Mouse (Mus musculus) ES-E14 (cell line): ENCODE data around the gene Vmn1r181. TPM values are rescaled to one million over a fixed set of nuclear protein-coding genes. Genes with fewer than 3 reads are reported as not detected.
"Not testable (repeated sequence)": the region's sequence is repeated elsewhere in the genome, so short reads cannot be mapped to it uniquely, and the experiment has no call there.

ENCODE experiments used
- DNase-seq: peaks from one replicate; pipeline ENCODE4 v3.0.0-alpha.2; 2013; ENCODE audit warnings: low read depth, low spot score
- H3K27ac ChIP-seq: 2 replicates; pipeline ENCODE4 v1.5.1; 2012; ENCODE audit warnings: low read depth, mild to moderate bottlenecking, low read length, moderate library complexity, mixed read lengths; ENCODE audit not compliant: poor library complexity, insufficient read depth, severe bottlenecking
- H3K36me3 ChIP-seq: 2 replicates; pipeline ENCODE4 v1.6.1; 2012; ENCODE audit warnings: mild to moderate bottlenecking, low read length, moderate library complexity, mixed read lengths; ENCODE audit not compliant: control insufficient read depth, poor library complexity, insufficient read depth, severe bottlenecking
- H3K4me1 ChIP-seq, 2 experiments: fragments of 150-350 bp in 1 of 2; sonication (generic) in 1 of 2; 2 replicates each; pipeline ENCODE4 v1.6.1; 2012; ENCODE audit warnings: low read length in 2 of 2, mild to moderate bottlenecking in 1 of 2, mixed read lengths in 1 of 2; ENCODE audit not compliant: control insufficient read depth in 2 of 2, insufficient read depth in 2 of 2, poor library complexity in 1 of 2
- H3K4me3 ChIP-seq, 2 experiments: fragments of 150-350 bp in 1 of 2; sonication (generic) in 1 of 2; 2 replicates each; pipeline ENCODE4 v1.5.1; 2012; ENCODE audit warnings: low read length in 2 of 2, low read depth in 1 of 2, mild to moderate bottlenecking in 1 of 2, mixed read lengths in 1 of 2; ENCODE audit not compliant: insufficient read depth in 1 of 2, poor library complexity in 1 of 2, severe bottlenecking in 1 of 2
- H3K9ac ChIP-seq: 2 replicates; pipeline ENCODE4 v1.6.1; 2012; ENCODE audit warnings: low read depth, mild to moderate bottlenecking, low read length, mixed read lengths; ENCODE audit not compliant: poor library complexity, insufficient read depth, severe bottlenecking
- H3K9me3 ChIP-seq: fragments of 150-350 bp; sonication (generic); 2 replicates; pipeline ENCODE4 v1.6.1; 2012; ENCODE audit warnings: low read depth, mild to moderate bottlenecking, low read length; ENCODE audit not compliant: control insufficient read depth, insufficient read depth
- CHD2 ChIP-seq: IDR thresholded peaks from 2 replicates; pipeline ENCODE4 v1.6.1; 2014; ENCODE audit warnings: mild to moderate bottlenecking, low read depth, low read length, inconsistent platforms
- HCFC1 ChIP-seq: IDR thresholded peaks from 2 replicates; pipeline ENCODE4 v1.6.1; 2012; ENCODE audit warnings: low read length, inconsistent platforms, borderline replicate concordance; ENCODE audit not compliant: insufficient read depth
- MAFK ChIP-seq: IDR thresholded peaks from 2 replicates; pipeline ENCODE4 v1.6.1; 2014; ENCODE audit warnings: mild to moderate bottlenecking, low read depth, low read length, inconsistent platforms; ENCODE audit not compliant: insufficient read depth
- ZC3H11A ChIP-seq: IDR thresholded peaks from 2 replicates; pipeline ENCODE4 v1.6.1; 2012; ENCODE audit warnings: low read depth, mild to moderate bottlenecking, inconsistent platforms, low read length, borderline replicate concordance
- ZNF384 ChIP-seq: IDR thresholded peaks from 2 replicates; pipeline ENCODE4 v1.6.1; 2012; ENCODE audit warnings: low read depth, low read length, inconsistent platforms
- in situ Hi-C, 2 experiments: fragments of 600-800 bp; cut with MboI; formaldehyde crosslinking; loops; one replicate each; pipeline ENCODE4 v1.15.1; 2025; ENCODE audit warnings: low sequenced_read_pairs in 2 of 2, inconsistent platforms in 1 of 2; ENCODE audit not compliant: unreplicated experiment in 2 of 2
- total RNA-seq: library from RNA; depleted of rRNA; stranded (reverse); fragments of 300-350 nt; gene quantifications from 2 replicates; pipeline ENCODE4 v1.2.3, GENCODE M21; 2012; rRNA removed

The Vmn1r181 gene
- total RNA-seq: not detected in 2 replicates

GRCm38 (mm10) chr7:23974315-23974714 is at the start of gene Vmn1r181:
Gene Vmn1r181 (plus strand): TSS chr7:23974615.
- not testable (repeated sequence) for H3K9me3 ChIP-seq, H3K27ac ChIP-seq, DNase-seq, H3K9ac ChIP-seq, H3K4me3 ChIP-seq, H3K36me3 ChIP-seq, H3K4me1 ChIP-seq
- in situ Hi-C loops: loop anchor here (25.0 kb wide), 1 partner anchor 388 kb away; the partner anchor contains the start of gene Kcnn4 (in 2 of the 2)

GRCm38 (mm10) chr7:23926678-23927077 is 47.7 kb upstream of the Vmn1r181 start, which contains the start of gene Vmn1r179:
Gene Vmn1r179 (plus strand): TSS chr7:23926978.
- H3K9me3 ChIP-seq: no peaks in the 10 kb centered on the region

GRCm38 (mm10) chr7:23950332-23950731 is 24.1 kb upstream of the Vmn1r181 start, which contains the start of gene Vmn1r180:
Gene Vmn1r180 (plus strand): TSS chr7:23950632.
- H3K36me3 ChIP-seq: no peaks in the 10 kb centered on the region

More at GRCm38 (mm10) chr7:23926678-23927077, 47.7 kb upstream of the Vmn1r181 start, which contains the start of gene Vmn1r179:
- no peak for DNase-seq
- in situ Hi-C loops: no loop called here
- Histone ChIP-seq H3K9ac (no peak within 1 kb of the TSS), H3K27ac (no peak within 1 kb of the TSS), H3K4me1 (no peaks in the 10 kb centered on the region), H3K4me3 (no peak within 1 kb of the TSS), H3K36me3 (no peaks in the 10 kb centered on the region)
- no peak for TF ChIP-seq ZC3H11A
- TF ChIP-seq CHD2: no peak
- no peak for TF ChIP-seq ZNF384
- TF ChIP-seq MAFK: no peak
- TF ChIP-seq HCFC1: no peak

DNA sequence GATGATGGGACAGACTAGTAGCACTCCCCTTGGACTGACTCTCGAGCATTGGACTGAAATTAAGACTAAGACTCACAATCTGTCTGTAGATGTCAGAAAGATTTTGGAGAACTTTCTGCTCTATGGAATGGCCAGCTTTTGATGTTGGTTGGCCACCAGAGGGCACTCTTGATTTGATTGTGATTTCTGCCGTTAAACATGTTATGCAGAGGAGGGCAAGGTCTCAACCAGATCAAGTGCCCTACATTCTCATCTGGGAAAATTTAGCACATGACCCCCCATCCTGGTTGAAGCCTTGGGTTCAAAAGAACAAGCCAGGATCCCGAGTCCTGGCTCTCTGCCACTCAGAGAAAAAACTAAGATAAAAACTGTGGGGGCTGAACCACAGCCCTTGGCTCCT is 6.4 kb upstream of the Vmn1r181 start:
- not testable (repeated sequence) for H3K9ac ChIP-seq, H3K9me3 ChIP-seq, H3K4me1 ChIP-seq, H3K27ac ChIP-seq, DNase-seq, H3K4me3 ChIP-seq, H3K36me3 ChIP-seq
- in situ Hi-C loops: loop anchor here (25.0 kb wide), 1 partner anchor 394 kb away; the partner anchor contains the start of gene Kcnn4 (in 2 of the 2)

More at GRCm38 (mm10) chr7:23950332-23950731, 24.1 kb upstream of the Vmn1r181 start, which contains the start of gene Vmn1r180:
- TF ChIP-seq CHD2 (no peak), ZC3H11A (no peak), HCFC1 (no peak), MAFK (no peak), ZNF384 (no peak)
- no peak for DNase-seq
- Histone ChIP-seq H3K27ac (no peak within 1 kb of the TSS), H3K4me3 (no peak within 1 kb of the TSS), H3K9ac (no peak within 1 kb of the TSS), H3K4me1 (no peaks in the 10 kb centered on the region), H3K9me3 (no peaks in the 10 kb centered on the region)
- in situ Hi-C loops: loop anchor here (25.0 kb wide), 1 partner anchor 412 kb away; the partner anchor contains the start of gene Kcnn4 (in 2 of the 2)

DNA sequence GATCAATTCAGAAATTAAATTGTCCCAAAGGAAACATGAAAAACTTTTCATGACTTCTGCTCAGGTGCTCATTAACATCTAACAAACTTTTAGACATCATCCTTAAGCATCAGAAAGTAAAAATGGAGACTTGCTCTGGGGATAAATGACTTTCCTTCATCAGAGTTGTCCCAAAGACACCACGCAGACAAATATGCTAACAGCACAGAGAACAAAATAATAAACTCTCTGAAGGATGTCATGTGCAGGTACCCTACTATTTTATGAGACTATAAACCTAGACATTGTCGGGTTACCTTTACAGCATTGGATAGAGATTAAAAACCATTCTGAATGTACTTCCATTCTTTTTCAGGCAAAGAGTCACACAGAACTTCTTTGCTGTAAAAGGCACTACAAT is 27.0 kb downstream of the Vmn1r181 start, which contains the start of gene V1rd19:
TSS of gene V1rd19 (plus strand) at position 301 of the 400 bp plus-strand sequence.
- Histone ChIP-seq H3K4me1 (no peaks in the 10 kb centered on the region), H3K36me3 (no peaks in the 10 kb centered on the region), H3K9me3 (no peaks in the 10 kb centered on the region), H3K9ac (no peak within 1 kb of the TSS), H3K4me3 (no peak within 1 kb of the TSS), H3K27ac (no peak within 1 kb of the TSS)
- DNase-seq: no peak
- in situ Hi-C loops: no loop called here
- TF ChIP-seq CHD2: no peak
- no peak for TF ChIP-seq ZNF384
- no peak for TF ChIP-seq MAFK
- TF ChIP-seq HCFC1: no peak
- TF ChIP-seq ZC3H11A: no peak

Other genes with a start within 250 kb of the Vmn1r181 start
- gene Vmn1r174, start 222.3 kb upstream of the Vmn1r181 start, total RNA-seq: not detected in 2 replicates
- not detected in 2 replicates for gene Vmn1r175, start 164.0 kb upstream of the Vmn1r181 start, total RNA-seq
- not detected in 2 replicates for gene Vmn1r176, start 137.2 kb upstream of the Vmn1r181 start, total RNA-seq
- gene Vmn1r177, start 108.2 kb upstream of the Vmn1r181 start, total RNA-seq: not detected in 2 replicates
- gene Vmn1r178, start 82.6 kb upstream of the Vmn1r181 start, total RNA-seq: not detected in 2 replicates
- gene Vmn1r179, start 47.6 kb upstream of the Vmn1r181 start, total RNA-seq: not detected in 2 replicates
- not detected in 2 replicates for gene Vmn1r180, start 24.0 kb upstream of the Vmn1r181 start, total RNA-seq
- gene V1rd19, start 27.1 kb downstream of the Vmn1r181 start, total RNA-seq: not detected in 2 replicates
- not detected in 2 replicates for gene Vmn1r183, start 78.6 kb downstream of the Vmn1r181 start, total RNA-seq
- gene Zfp180, start 107.3 kb downstream of the Vmn1r181 start, total RNA-seq: 17.8 and 22.0 TPM in 2 replicates
- gene Zfp112, start 137.7 kb downstream of the Vmn1r181 start, total RNA-seq: 0.90 and 0.98 TPM in 2 replicates
- gene Zfp235, start 159.6 kb downstream of the Vmn1r181 start, total RNA-seq: 4.7 and 4.8 TPM in 2 replicates
- 2.9 and 3.0 TPM in 2 replicates for gene Zfp114, start 200.4 kb downstream of the Vmn1r181 start, total RNA-seq
- gene Zfp111, start 236.8 kb downstream of the Vmn1r181 start, total RNA-seq: 7.8 and 8.5 TPM in 2 replicates